Mouse (Mus musculus) MEL (cell line): ENCODE results near the gene Cpm. TPM values are rescaled to one million over a fixed set of nuclear protein-coding genes. Genes with fewer than 3 reads are reported as not detected.

Experiments
- DNase-seq: peaks from one replicate; pipeline ENCODE4 v3.0.0; 2011; ENCODE audit warnings: low read depth, low spot score
- H3K27ac ChIP-seq: 2 replicates; pipeline ENCODE4 v1.5.1; 2012; ENCODE audit warnings: low read depth, mild to moderate bottlenecking, control low read depth, low read length, moderate library complexity; ENCODE audit not compliant: control insufficient read depth
- H3K27me3 ChIP-seq, 2 experiments: fragments of 150-350 bp in 1 of 2; sonication (generic) in 1 of 2; 2 replicates each; pipeline ENCODE4 v1.6.1; 2012; ENCODE audit warnings: low read length in 2 of 2, mild to moderate bottlenecking in 2 of 2, improper control_type of control experiment in 1 of 2, moderate library complexity in 1 of 2; ENCODE audit not compliant: insufficient read depth in 2 of 2, control insufficient read depth in 1 of 2
- H3K36me3 ChIP-seq, 2 experiments: 2 replicates each; pipeline ENCODE4 v1.6.1; 2012 to 2014; ENCODE audit warnings: low read length in 2 of 2, improper control_type of control experiment in 1 of 2, inconsistent platforms in 1 of 2, mild to moderate bottlenecking in 1 of 2; ENCODE audit not compliant: insufficient read depth in 2 of 2, control insufficient read depth in 1 of 2
- H3K4me1 ChIP-seq, 2 experiments: fragments of 150-350 bp in 1 of 2; sonication (generic) in 1 of 2; 2 replicates each; pipeline ENCODE4 v1.6.1; 2012; ENCODE audit warnings: low read length in 2 of 2, improper control_type of control experiment in 1 of 2, mild to moderate bottlenecking in 1 of 2; ENCODE audit not compliant: insufficient read depth in 2 of 2, control insufficient read depth in 1 of 2
- H3K4me3 ChIP-seq, 2 experiments: fragments of 150-350 bp in 1 of 2; sonication (generic) in 1 of 2; 2 replicates each; pipeline ENCODE4 v1.5.1; 2012; ENCODE audit warnings: low read depth in 2 of 2, low read length in 2 of 2, mild to moderate bottlenecking in 2 of 2, moderate library complexity in 2 of 2, control low read depth in 1 of 2, improper control_type of control experiment in 1 of 2; ENCODE audit not compliant: control insufficient read depth in 1 of 2, insufficient read depth in 1 of 2
- H3K79me2 ChIP-seq: 2 replicates; pipeline ENCODE4 v1.6.1; 2012; ENCODE audit warnings: mild to moderate bottlenecking, low read length, moderate library complexity; ENCODE audit not compliant: control insufficient read depth, poor library complexity, insufficient read depth
- H3K9ac ChIP-seq: 2 replicates; pipeline ENCODE4 v1.6.1; 2012; ENCODE audit warnings: low read depth, mild to moderate bottlenecking, control low read depth, low read length, moderate library complexity; ENCODE audit not compliant: control insufficient read depth, poor library complexity, severe bottlenecking
- H3K9me3 ChIP-seq: fragments of 150-350 bp; sonication (generic); replicated peaks from 2 replicates; pipeline ENCODE4 v1.6.1; 2012; ENCODE audit warnings: mild to moderate bottlenecking, low read length, improper control_type of control experiment, moderate library complexity; ENCODE audit not compliant: insufficient read depth
- BHLHE40 ChIP-seq: IDR thresholded peaks from 2 replicates; pipeline ENCODE4 v1.6.1; 2012; ENCODE audit warnings: low read depth, mild to moderate bottlenecking, inconsistent platforms, low read length, improper control_type of control experiment, borderline replicate concordance
- CHD1 ChIP-seq: IDR thresholded peaks from 2 replicates; pipeline ENCODE4 v1.6.1; 2012; ENCODE audit warnings: low read depth, mild to moderate bottlenecking, inconsistent platforms, low read length, improper control_type of control experiment
- CTCF ChIP-seq, 3 experiments: IDR thresholded peaks in 2 of 3; conservative IDR thresholded peaks in 1 of 3; 2 replicates each; pipeline ENCODE4 v1.5.1; 2011 to 2012; ENCODE audit warnings: low read length in 3 of 3, low read depth in 2 of 3, mild to moderate bottlenecking in 2 of 3, improper control_type of control experiment in 1 of 3, inconsistent platforms in 1 of 3, mixed read lengths in 1 of 3, moderate library complexity in 1 of 3; ENCODE audit not compliant: control insufficient read depth in 1 of 3, insufficient read depth in 1 of 3, poor library complexity in 1 of 3, severe bottlenecking in 1 of 3
- E2F4 ChIP-seq: IDR thresholded peaks from 2 replicates; pipeline ENCODE4 v1.6.1; 2011; ENCODE audit warnings: low read depth, low read length, improper control_type of control experiment, borderline replicate concordance
- ELF1 ChIP-seq: IDR thresholded peaks from 2 replicates; pipeline ENCODE4 v1.6.1; 2014; ENCODE audit warnings: low read depth, mild to moderate bottlenecking, inconsistent platforms, low read length, improper control_type of control experiment, moderate library complexity
- EP300 ChIP-seq, 2 experiments: IDR thresholded peaks; 2 replicates each; pipeline ENCODE4 v1.6.1; 2011; ENCODE audit warnings: improper control_type of control experiment in 2 of 2, low read length in 2 of 2, low read depth in 1 of 2, mild to moderate bottlenecking in 1 of 2
- ETS1 ChIP-seq: IDR thresholded peaks from 2 replicates; pipeline ENCODE4 v1.6.1; 2012; ENCODE audit warnings: low read depth, mild to moderate bottlenecking, inconsistent platforms, low read length, improper control_type of control experiment, moderate library complexity
- GABPA ChIP-seq: IDR thresholded peaks from 2 replicates; pipeline ENCODE4 v1.6.1; 2012; ENCODE audit warnings: low read depth, mild to moderate bottlenecking, inconsistent platforms, low read length, improper control_type of control experiment, moderate library complexity
- GATA1 ChIP-seq: IDR thresholded peaks from 2 replicates; pipeline ENCODE4 v1.6.1; 2011; ENCODE audit warnings: low read depth, low read length, improper control_type of control experiment
- KAT2A ChIP-seq: conservative IDR thresholded peaks from 2 replicates; pipeline ENCODE4 v1.6.1; 2012; ENCODE audit warnings: low read depth, low read length, improper control_type of control experiment, inconsistent platforms
- MAX ChIP-seq: IDR thresholded peaks from 2 replicates; pipeline ENCODE4 v1.6.1; 2011; ENCODE audit warnings: low read length, improper control_type of control experiment
- MAZ ChIP-seq: IDR thresholded peaks from 2 replicates; pipeline ENCODE4 v1.6.1; 2012; ENCODE audit warnings: low read depth, mild to moderate bottlenecking, inconsistent platforms, low read length, improper control_type of control experiment
- MEF2A ChIP-seq: IDR thresholded peaks from 2 replicates; pipeline ENCODE4 v1.6.1; 2014; ENCODE audit warnings: low read depth, mild to moderate bottlenecking, inconsistent platforms, low read length, improper control_type of control experiment; ENCODE audit not compliant: poor library complexity, insufficient replicate concordance, severe bottlenecking; ENCODE audit errors: extremely low read depth
- MXI1 ChIP-seq: IDR thresholded peaks from 2 replicates; pipeline ENCODE4 v1.6.1; 2011; ENCODE audit warnings: mild to moderate bottlenecking, low read depth, low read length, improper control_type of control experiment
- MYB ChIP-seq: IDR thresholded peaks from 2 replicates; pipeline ENCODE4 v1.6.1; 2011; ENCODE audit warnings: mild to moderate bottlenecking, low read depth, low read length, improper control_type of control experiment
- MYC ChIP-seq: IDR thresholded peaks from 2 replicates; pipeline ENCODE4 v1.6.1; 2011; ENCODE audit warnings: low read depth, mild to moderate bottlenecking, low read length, improper control_type of control experiment, moderate library complexity
- NELFE ChIP-seq: IDR thresholded peaks from 2 replicates; pipeline ENCODE4 v1.6.1; 2011; ENCODE audit warnings: low read depth, low read length, improper control_type of control experiment
- NRF1 ChIP-seq: IDR thresholded peaks from 2 replicates; pipeline ENCODE4 v1.6.1; 2014; ENCODE audit warnings: low read depth, mild to moderate bottlenecking, inconsistent platforms, low read length, improper control_type of control experiment, moderate library complexity; ENCODE audit not compliant: poor library complexity, insufficient read depth, severe bottlenecking
- POLR2A ChIP-seq, 2 experiments: IDR thresholded peaks; 2 replicates each; pipeline ENCODE4 v1.6.1; 2011 to 2012; ENCODE audit warnings: low read length in 2 of 2, mild to moderate bottlenecking in 2 of 2, control low read depth in 1 of 2, improper control_type of control experiment in 1 of 2, low read depth in 1 of 2, moderate library complexity in 1 of 2; ENCODE audit not compliant: control insufficient read depth in 1 of 2, insufficient read depth in 1 of 2, poor library complexity in 1 of 2
- POLR2AphosphoS2 ChIP-seq: IDR thresholded peaks from 2 replicates; pipeline ENCODE4 v1.6.1; 2011; ENCODE audit warnings: low read length, improper control_type of control experiment
- POLR2AphosphoS5 ChIP-seq: IDR thresholded peaks from 2 replicates; pipeline ENCODE4 v1.6.1; 2012; ENCODE audit warnings: low read depth, borderline replicate concordance, mild to moderate bottlenecking, inconsistent platforms, low read length, moderate library complexity, mixed read lengths
- RAD21 ChIP-seq: IDR thresholded peaks from 2 replicates; pipeline ENCODE4 v1.6.1; 2011; ENCODE audit warnings: mild to moderate bottlenecking, low read depth, low read length, improper control_type of control experiment
- RCOR1 ChIP-seq: IDR thresholded peaks from 2 replicates; pipeline ENCODE4 v1.6.1; 2012; ENCODE audit warnings: low read depth, mild to moderate bottlenecking, inconsistent platforms, low read length, improper control_type of control experiment
- SIN3A ChIP-seq: IDR thresholded peaks from 2 replicates; pipeline ENCODE4 v1.6.1; 2012; ENCODE audit warnings: low read length, improper control_type of control experiment, inconsistent platforms
- SMC3 ChIP-seq: IDR thresholded peaks from 2 replicates; pipeline ENCODE4 v1.6.1; 2011; ENCODE audit warnings: low read depth, low read length, improper control_type of control experiment
- TAL1 ChIP-seq: IDR thresholded peaks from 2 replicates; pipeline ENCODE4 v1.6.1; 2012; ENCODE audit warnings: mild to moderate bottlenecking, inconsistent platforms, low read length, moderate library complexity, mixed read lengths
- TBP ChIP-seq: IDR thresholded peaks from 2 replicates; pipeline ENCODE4 v1.8.0; 2011; ENCODE audit warnings: low read depth, low read length, improper control_type of control experiment
- TCF12 ChIP-seq: IDR thresholded peaks from 2 replicates; pipeline ENCODE4 v1.6.1; 2014; ENCODE audit warnings: low read depth, mild to moderate bottlenecking, inconsistent platforms, low read length, improper control_type of control experiment, moderate library complexity
- UBTF ChIP-seq: IDR thresholded peaks from 2 replicates; pipeline ENCODE4 v1.6.1; 2012; ENCODE audit warnings: low read depth, mild to moderate bottlenecking, inconsistent platforms, low read length, improper control_type of control experiment, moderate library complexity, borderline replicate concordance; ENCODE audit not compliant: insufficient read depth
- USF2 ChIP-seq, 2 experiments: IDR thresholded peaks; 2 replicates each; pipeline ENCODE4 v1.6.1; 2011 to 2012; ENCODE audit warnings: improper control_type of control experiment in 2 of 2, low read length in 2 of 2, borderline replicate concordance in 1 of 2, inconsistent platforms in 1 of 2, low read depth in 1 of 2, mild to moderate bottlenecking in 1 of 2; ENCODE audit not compliant: insufficient read depth in 1 of 2
- ZC3H11A ChIP-seq: IDR thresholded peaks from 2 replicates; pipeline ENCODE4 v1.6.1; 2012; ENCODE audit warnings: low read depth, mild to moderate bottlenecking, inconsistent platforms, low read length, improper control_type of control experiment
- ZNF384 ChIP-seq: IDR thresholded peaks from 2 replicates; pipeline ENCODE4 v1.6.1; 2012; ENCODE audit warnings: low read depth, mild to moderate bottlenecking, inconsistent platforms, low read length, improper control_type of control experiment
- polyA plus RNA-seq, 2 experiments: library from polyadenylated mRNA; stranded (reverse) in 1 of 2; unstranded in 1 of 2; fragments of >175 nt in 1 of 2; fragments of >200 nt in 1 of 2; gene quantifications; 2 replicates each; pipeline versions ENCODE4 v1.2.1 to v1.2.4; 2012; ENCODE audit warnings: low replicate concordance in 2 of 2, low read depth in 1 of 2; ENCODE audit not compliant: insufficient read length in 2 of 2, insufficient read depth in 1 of 2, missing spikeins in 1 of 2
- total RNA-seq: library from RNA; depleted of rRNA; stranded (reverse); fragments of 300-350 nt; gene quantifications from 2 replicates; pipeline ENCODE4 v1.2.3, GENCODE M21; 2012

Gene Cpm
- total and polyA plus RNA-seq, 3 experiments: 0.04 to 0.40 TPM; not detected in 1

DNA sequence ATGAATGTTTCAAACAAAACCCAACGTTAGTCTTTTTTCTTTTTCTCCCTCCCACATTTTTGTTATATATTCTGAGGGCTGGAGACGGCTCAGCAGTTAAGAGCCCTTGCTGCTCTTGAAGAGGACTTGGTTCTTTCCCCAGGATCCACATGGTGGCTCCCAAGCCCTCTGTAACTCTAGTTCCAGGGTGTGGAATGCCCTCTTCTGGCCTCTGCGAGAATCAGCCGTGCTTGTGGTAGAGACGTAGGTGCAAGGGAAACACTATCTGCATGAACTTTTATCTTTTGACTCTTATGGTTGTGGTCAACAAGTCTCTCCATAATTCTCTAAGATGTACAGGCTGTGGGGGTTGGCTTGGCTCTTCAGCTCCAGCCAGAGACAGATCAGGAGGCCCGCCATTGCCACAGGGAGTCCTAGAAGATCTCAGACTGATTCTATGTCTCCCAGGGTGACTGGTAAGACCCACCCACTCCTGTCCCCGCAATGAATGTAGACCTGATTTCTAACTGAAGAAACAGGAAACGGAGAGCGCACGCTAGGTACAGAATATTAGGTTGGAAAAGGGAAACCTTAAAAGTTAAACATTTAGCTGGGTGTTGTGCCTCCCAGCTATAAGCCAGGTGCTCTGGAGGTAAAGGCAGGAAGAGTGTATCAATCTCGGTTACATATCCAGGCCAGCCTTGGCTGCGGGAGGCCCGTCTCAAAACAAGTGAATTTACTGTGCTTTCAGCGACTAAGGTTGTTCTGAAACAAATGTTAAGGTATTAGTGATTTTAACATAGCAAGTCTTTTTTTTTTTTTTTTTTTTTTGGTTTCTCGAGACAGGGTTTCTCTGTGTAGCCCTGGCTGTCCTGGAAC is 102.2 kb downstream of the Cpm start (continued):
- TF ChIP-seq MAX: peak; percentile 23; the same call in 1 of the 2 replicates
- TF ChIP-seq BHLHE40: no peak; the same call in 1 of the 2 replicates
- TF ChIP-seq TBP: peak; percentile 72; the same call in 1 of the 2 replicates
- TF ChIP-seq E2F4: no peak
- TF ChIP-seq TAL1: peak; percentile 16; the same call in 1 of the 2 replicates
- peak in 1 of 2 experiments; percentile 26; a peak in 1 of 4 replicates for TF ChIP-seq POLR2A (IDR thresholded peaks at IDR 0.05; ENCODE audit: control insufficient read depth in 1 of 2, insufficient read depth in 1 of 2, low read depth in 1 of 2, low read length in 2 of 2, poor library complexity in 1 of 2)
- no peak for TF ChIP-seq UBTF
- TF ChIP-seq MYB: no peak
- 0 out of 4 replicates have a peak, but pooled peaks of 1 of the 2 experiments have one; percentile 47 for TF ChIP-seq EP300 (IDR thresholded peaks at IDR 0.05; ENCODE audit: low read depth in 1 of 2, low read length in 2 of 2)
- peak; percentile 48; the same call in 1 of the 2 replicates for TF ChIP-seq ZNF384
- 0 out of 2 replicates have a peak, but pooled peaks have one; percentile 33 for TF ChIP-seq ELF1
- TF ChIP-seq GABPA: no peak
- peak; percentile 86 for TF ChIP-seq MYC
- no peak for TF ChIP-seq USF2 (IDR thresholded peaks at IDR 0.05; ENCODE audit: borderline replicate concordance in 1 of 2, insufficient read depth in 1 of 2, low read depth in 1 of 2, low read length in 2 of 2)
- peak; percentile 69; the same call in 1 of the 2 replicates for TF ChIP-seq SIN3A
- peak; percentile 81 for TF ChIP-seq ZC3H11A
- no peak for TF ChIP-seq CHD1
- TF ChIP-seq SMC3: peak; percentile 84
- TF ChIP-seq MEF2A: no peak
- TF ChIP-seq NELFE: no peak
- TF ChIP-seq POLR2AphosphoS5: no peak
- TF ChIP-seq CTCF (IDR thresholded peaks at IDR 0.05 in 2 of 3, conservative IDR thresholded peaks at IDR 0.05 in 1 of 3; ENCODE audit: control insufficient read depth in 1 of 3, insufficient read depth in 1 of 3, low read depth in 2 of 3, low read length in 3 of 3, poor library complexity in 1 of 3, severe bottlenecking in 1 of 3): peak; percentile 56 to 99 (median 83)
- TF ChIP-seq, all 39 proteins: peak for 19

DNA sequence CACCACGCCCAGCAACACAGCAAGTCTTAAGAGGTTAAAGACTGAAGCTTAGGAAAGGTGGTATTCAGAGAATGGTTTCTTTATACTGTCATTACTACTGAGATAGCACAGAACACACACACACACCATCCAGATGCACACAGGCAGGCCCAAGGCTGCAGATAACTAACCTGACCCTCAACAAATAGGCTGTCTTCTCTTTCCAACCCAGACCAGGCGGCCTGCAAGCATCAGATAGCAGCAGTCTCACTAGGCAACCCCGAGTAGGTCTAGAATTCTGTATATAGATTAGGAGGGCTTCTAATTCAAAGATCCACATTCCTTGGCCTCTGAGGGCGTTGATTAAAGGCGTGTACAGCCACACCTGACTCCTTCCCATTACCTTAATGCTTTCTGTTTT is 102.9 kb downstream of the Cpm start:
- Histone ChIP-seq H3K36me3 (peaks cover 0 to 16% of the 10 kb centered on the region in 2 experiments; a peak in 2 of 4 replicates), H3K9ac (no peak overlapping the region), H3K9me3 (no peaks in the 10 kb centered on the region), H3K4me3 (no peak overlapping the region), H3K4me1 (peaks cover 5 to 15% of the 10 kb centered on the region in 2 experiments; a peak in 2 of 4 replicates), H3K27ac (peak overlapping the region; percentile 39; the same call in 1 of the 2 replicates), H3K79me2 (no peaks in the 10 kb centered on the region), H3K27me3 (no peaks in the 10 kb centered on the region)
- peak; percentile 85 for DNase-seq
- TF ChIP-seq TAL1 (peak; percentile 89), BHLHE40 (no peak), POLR2AphosphoS2 (no peak), KAT2A (no peak), RCOR1 (0 out of 2 replicates have a peak, but pooled peaks have one; percentile 32), TCF12 (peak; percentile 81), MYC (0 out of 2 replicates have a peak, but pooled peaks have one; percentile 26), UBTF (no peak), RAD21 (no peak), ETS1 (peak; percentile 60), GATA1 (peak; percentile 76), MAX (no peak), NELFE (no peak), MAZ (0 out of 2 replicates have a peak, but pooled peaks have one; percentile 17), NRF1 (no peak), MXI1 (peak; percentile 55)
